Mouse (Mus musculus) spleen, postnatal 10 days (tissue): ENCODE results near the gene Ccdc158.

Experiments
- DNase-seq, 2 experiments: peaks; one replicate each; pipeline ENCODE4 v3.0.0; 2021 to 2022; ENCODE audit warnings: low spot score in 2 of 2

Ccdc158 gene

DNA sequence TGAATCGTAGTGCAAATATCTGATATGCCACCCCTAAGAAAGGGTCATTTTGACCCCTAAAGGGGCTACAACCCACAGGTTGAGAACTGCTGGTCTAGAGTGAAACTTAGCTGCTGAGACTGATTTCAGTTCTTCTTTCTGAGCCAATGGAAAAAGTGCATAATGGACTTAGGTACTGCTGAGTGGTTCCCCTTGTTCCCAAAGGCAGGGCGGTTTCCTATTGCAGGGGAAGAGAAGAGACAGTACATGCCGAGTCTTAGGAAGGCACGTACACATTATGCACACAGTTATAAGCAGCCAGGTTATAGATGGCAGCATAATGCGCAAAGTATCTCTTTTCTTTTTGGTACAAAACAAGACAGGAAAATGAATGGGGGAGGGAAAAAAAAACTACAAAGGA lies 13.1 kb upstream of the Ccdc158 start:
- no peak for DNase-seq

DNA sequence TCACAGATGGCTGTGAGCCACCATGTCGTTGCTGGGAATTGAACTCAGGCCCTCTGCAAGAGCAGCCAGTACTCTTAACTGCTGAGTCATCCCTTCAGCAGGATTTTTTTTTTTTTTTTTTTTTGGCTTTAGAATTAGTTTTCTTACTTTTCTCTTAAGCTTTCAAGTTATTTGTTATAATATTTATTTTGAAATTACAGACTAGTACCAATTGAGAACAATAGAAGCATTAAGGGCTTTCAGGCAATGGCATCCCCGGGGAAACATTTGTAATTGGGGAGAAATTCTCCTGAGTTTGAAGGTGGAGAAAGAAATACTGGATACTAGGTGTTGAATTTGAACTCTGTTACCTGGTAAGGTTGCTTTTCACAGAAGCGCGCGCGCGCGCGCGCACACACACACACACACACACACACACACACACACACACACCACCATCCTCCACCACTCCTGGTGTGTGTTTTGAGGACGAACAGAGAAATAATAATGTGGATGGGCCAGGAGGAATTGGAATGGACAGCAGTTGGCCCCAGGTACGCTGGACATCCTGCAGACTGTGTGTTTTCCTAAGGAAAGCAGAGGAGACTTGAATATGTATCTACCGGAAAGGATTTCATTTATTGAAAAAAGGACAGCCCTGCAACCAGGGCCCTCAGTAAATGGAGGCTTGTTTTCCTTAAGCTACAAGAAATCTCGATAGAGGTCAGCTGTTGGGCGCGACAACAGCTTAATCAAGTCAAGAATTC lies 9.8 kb upstream of the Ccdc158 start:
- no peak for DNase-seq

DNA sequence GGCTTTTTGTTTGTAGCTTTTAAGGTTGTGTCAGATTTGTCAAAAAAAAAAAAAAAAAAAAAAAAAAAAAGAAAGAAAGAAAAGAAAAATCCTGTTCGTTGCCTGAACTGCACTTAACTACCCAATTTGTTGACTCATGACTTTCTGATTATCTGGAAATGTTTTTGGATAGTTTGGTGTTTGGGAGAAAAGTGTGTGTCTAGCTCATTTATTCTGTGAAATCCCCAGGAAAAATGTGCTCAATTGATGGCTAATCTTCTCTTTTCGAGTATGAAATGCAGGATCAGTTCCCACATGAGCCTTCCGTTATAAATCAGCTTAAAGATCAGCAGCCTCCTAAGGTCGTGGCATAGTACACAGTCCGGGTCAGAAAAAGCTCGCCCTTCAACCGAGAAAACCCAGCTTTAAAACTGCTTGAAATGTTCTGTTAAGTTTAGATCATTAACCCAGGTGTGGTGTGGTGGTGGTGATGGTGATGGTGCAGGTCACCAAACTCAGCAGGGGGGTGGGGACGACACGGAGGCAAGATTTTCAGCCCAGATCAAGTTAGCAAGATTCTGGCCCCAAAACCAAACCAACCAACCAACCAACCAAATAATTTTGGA lies 8.9 kb upstream of the Ccdc158 start:
- no peak for DNase-seq

DNA sequence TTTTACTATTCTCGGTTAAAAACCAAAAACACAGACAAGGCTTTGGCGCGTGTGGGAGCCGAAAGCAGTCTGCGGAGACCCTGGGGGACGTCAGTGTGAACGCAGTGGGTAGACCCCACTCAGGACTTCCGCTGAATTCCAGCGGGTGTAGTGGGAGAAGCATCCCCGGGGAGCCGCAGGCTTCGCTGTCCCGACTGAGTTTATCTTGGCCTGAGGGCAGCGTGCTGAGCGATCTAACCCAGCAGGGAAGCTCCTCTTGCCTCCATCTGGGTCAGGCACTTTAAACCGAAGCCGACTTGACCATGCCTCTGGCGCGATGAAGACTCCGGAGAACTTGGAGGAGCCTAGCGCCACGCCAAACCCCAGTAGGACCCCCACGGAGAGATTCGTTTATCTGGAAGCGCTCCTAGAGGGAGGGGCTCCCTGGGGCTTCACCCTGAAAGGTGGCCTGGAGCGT lies 8.3 kb upstream of the Ccdc158 start, which contains the start of gene Shroom3:
TSS of gene Shroom3 (plus strand) at position 85 of the 457 bp plus-strand sequence.
- DNase-seq, result no peak

GRCm38 (mm10) chr5:92682621-92683348 lies 7.7 kb upstream of the Ccdc158 start:
- DNase-seq, result no peak

DNA sequence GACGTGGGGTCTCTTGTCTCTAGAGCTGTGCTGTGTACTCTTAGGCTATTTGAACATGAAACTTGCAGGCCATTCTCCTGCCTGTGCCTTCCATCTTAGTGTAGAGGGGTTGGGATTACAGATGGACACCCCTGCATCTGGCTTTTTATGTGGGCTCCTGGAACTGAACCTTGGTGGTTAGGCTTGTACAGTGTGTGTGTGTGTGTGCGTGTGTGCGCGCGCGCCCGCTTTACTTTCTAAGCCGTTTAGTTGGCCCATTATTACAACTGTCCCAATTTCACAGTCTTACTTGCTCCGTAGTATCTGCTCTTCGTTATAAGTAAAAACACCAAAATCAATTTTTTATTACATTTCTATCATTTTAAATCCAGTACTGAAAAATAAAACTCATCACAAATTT lies 6.8 kb upstream of the Ccdc158 start:
- DNase-seq, result no peak

DNA sequence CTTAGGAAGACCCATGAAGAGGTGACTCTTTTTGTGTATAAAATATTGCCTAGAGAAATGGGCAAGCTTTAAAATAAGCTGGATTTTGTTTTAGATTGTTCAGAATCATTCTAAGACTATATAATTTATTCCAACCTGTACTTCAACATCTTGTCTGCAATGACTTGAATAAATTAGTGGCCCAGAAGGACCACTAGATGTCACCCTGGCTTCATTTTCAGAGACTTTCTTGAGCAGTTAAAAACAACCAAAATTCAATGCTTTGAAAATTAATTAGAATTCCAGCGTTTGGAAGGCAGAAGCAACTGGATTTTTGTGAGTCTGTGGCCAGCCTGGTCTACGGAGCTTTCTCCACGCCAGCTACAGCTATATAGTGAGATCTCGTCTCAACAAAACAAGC lies 4.4 kb upstream of the Ccdc158 start:
- no peak for DNase-seq

- DNase-seq, result no peak
These were observed 476 bp upstream of the Ccdc158 start for GRCm38 (mm10) chr5:92675574-92675920.

DNA sequence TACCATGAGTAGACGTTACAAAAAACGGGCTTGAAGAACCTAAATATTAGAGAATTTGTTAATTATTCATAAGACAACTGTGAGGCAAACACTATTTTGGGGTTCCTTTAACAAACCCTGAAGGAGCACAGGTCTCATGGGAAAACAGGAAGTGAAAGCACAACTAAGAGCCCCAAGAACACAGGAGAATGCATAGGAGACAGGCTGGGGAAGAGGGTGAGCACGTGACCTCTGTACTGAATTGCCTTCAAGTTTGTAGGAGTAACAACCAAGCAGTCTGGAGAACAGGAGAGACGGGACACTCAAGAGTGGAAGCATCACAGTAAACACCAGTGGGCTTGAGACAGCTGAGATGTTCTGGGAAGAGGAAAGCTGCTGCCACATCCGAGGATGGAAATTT lies 8.2 kb downstream of the Ccdc158 start:
- no peak for DNase-seq

GRCm38 (mm10) chr5:92664321-92664720 lies 10.8 kb downstream of the Ccdc158 start:
- DNase-seq, result no peak

- peak; percentile 30 to 75 for DNase-seq
These were observed 18.8 kb downstream of the Ccdc158 start for GRCm38 (mm10) chr5:92656256-92656655.

DNA sequence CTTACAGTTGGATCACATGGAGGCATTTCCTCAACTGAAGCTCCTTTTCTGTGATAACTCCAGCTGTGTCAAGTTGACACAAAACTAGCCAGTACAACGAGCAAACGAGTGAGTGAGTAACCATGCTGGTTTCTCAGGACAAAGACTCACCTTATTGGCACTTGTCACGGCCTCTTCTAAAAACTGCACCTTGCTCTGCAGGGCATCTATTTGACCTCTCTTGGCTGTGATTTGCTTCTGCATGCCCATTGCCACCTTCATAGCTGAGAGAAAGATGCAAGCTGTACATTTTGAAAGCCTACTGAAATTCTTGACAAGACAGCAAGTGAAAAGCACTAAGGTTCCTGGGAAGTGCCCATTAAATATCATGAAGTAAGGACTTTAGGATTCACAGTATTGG lies 34.2 kb downstream of the Ccdc158 start:
- DNase-seq, result no peak

GRCm38 (mm10) chr5:92635891-92636290 lies 39.2 kb downstream of the Ccdc158 start:
- no peak for DNase-seq

DNA sequence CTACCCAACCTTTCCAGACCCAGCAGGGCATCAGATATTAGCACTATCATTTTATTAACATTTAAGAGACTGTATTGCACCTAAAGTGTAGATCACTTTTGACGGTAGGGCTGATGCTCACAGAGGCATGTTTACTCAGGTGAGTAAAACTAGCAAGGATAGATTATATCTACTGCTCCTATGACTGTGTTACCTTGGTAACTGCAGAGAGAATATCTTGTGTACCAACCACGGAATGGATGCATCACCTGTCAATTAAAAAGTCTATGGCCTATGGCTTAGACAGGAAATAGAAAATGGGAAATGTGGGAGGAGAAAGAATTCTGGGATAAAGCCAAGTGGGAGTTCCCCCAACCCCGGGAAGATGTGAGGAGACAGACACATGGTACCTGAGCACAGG lies 40.2 kb downstream of the Ccdc158 start:
- DNase-seq, result no peak

GRCm38 (mm10) chr5:92633526-92633925 lies 41.5 kb downstream of the Ccdc158 start:
- no peak for DNase-seq

DNA sequence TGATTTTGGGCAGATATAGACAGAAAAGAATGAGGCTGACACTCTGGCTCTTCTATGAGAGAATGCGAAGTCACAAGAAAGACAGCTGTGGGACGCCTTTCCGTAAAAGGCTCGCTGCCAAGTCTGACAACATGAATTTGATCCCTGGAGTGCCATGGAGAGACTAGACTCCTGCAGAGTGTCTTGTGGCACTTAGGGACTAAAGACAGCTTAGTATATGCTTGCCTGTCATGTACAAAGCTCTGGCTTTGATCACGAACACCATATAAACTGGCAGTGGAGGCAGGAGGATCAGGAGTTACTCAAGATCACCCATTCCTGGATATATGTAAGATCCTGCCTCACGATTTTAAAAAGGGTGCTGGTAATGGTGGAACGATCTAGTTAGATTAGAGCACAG lies 47.2 kb downstream of the Ccdc158 start:
- DNase-seq, result no peak

GRCm38 (mm10) chr5:92621883-92622282 lies 53.2 kb downstream of the Ccdc158 start:
- DNase-seq, result no peak

DNA sequence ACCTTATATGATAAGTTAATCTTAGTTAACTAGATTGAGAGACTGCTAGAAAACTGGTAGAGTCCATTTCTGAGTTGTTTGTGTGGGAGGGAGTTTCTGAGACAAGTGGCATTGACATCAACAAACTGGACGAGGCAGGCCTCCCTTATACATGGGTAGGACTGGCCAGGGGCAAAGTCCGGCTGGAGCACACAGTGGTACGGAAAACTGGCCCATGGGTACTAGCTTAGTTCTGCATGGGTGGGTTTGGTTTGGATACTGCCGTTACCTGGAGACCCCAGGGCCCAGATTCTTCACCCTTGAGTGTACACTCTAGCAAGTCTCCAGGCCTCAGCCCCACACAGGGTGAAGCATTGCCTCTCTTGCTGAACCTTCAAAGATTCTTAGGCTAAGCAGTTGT lies 62.3 kb downstream of the Ccdc158 start:
- DNase-seq, result no peak

GRCm38 (mm10) chr5:92607492-92608229 lies 67.4 kb downstream of the Ccdc158 start:
- DNase-seq, result no peak

DNA sequence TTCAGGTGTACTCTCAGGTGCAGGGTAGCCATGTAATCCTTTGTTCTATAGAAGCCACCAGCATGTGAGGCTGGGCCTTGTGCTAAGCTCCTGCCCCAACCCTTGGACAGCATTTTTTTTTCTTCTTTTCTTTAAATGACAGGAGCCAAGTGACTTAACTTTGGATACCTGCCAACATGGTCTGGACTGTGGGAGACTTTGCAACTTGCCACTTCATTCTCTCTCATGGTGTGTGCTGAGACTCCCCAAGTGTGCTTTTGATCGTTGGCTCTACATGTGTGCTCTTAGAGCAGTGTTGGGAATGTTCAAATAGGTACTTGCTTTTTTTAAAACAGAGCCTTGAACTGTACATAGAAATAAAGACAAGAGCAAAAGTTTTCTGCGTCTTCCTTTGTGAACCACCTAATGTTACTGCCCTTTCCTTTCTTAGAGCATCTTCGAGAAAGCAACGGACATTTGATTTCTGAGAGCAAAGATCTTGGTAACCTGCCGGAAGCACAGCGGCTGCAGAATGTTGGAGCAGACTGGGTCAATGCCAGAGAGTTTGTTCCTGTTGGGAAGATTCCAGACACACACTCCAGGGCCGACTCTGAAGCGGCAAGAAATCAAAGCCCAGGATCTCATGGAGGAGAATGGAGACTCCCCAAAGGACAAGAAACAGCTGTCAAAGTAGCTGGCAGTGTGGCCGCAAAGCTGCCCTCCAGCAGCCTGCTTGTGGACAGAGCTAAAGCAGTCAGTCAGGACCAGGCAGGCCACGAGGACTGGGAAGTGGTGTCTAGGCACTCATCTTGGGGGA lies 70.4 kb downstream of the Ccdc158 start:
- no peak for DNase-seq
